In genomic region chr8:50293501-50293900, GRCm38 (mm10) we compare ENCODE assay signal across 9 mouse cellular contexts.
A peak's percentile ranks its signal among the peaks of the same experiment; 100 is the strongest.
DNase-seq lines count a peak whose midpoint lies in the region; ATAC-seq lines count a peak whose summit lies in the region.
"Had no signal": no experiment of that assay in that cellular context is flagged by ENCODE, and none has a peak within 500 bp of the region (broad histone marks: within the 10 kb centered on the region; RNA-seq: fewer than 3 reads in every experiment).

No protein-coding gene starts in this region.

- no peaks in the 10 kb centered on the region for H3K4me1 ChIP-seq in forebrain, embryonic 16.5 days (replicated peaks; ENCODE audit: control insufficient read depth, insufficient read depth, low read length)
- H3K4me1 ChIP-seq in limb, embryonic 12.5 days (replicated peaks) = no peaks in the 10 kb centered on the region
- H3K4me1 ChIP-seq in neural tube, embryonic 15.5 days = peaks cover 5% of the 10 kb centered on the region; the same call in 1 of the 2 replicates
- H3K4me1 ChIP-seq: heart, embryonic 13.5 days had no signal

- no peaks in the 10 kb centered on the region for H3K9me3 ChIP-seq in forebrain, embryonic 16.5 days (ENCODE audit: control insufficient read depth, low read length)
- no peaks in the 10 kb centered on the region for H3K9me3 ChIP-seq in limb, embryonic 12.5 days
- no peaks in the 10 kb centered on the region for H3K9me3 ChIP-seq in neural tube, embryonic 15.5 days (replicated peaks)
- H3K9me3 ChIP-seq: heart, embryonic 13.5 days had no signal

- peak; percentile 53 for DNase-seq in urinary bladder, postnatal 14 days (ENCODE audit: low spot score)
- DNase-seq in urinary bladder, postnatal 4 days (ENCODE audit: low spot score in 2 of 2) = no peak
- peak; percentile 25 for DNase-seq in cerebellum, adult 11 months
- peak; percentile 23 to 43 for DNase-seq in kidney, adult 8-10 months
- DNase-seq in spleen, postnatal 4 days (ENCODE audit: low spot score in 2 of 2) = no peak

- H3K9ac ChIP-seq in forebrain, embryonic 16.5 days (replicated peaks; ENCODE audit: low read depth, low read length) = no peak overlapping the region
- no peak overlapping the region for H3K9ac ChIP-seq in limb, embryonic 12.5 days (replicated peaks)
- no peak overlapping the region for H3K9ac ChIP-seq in neural tube, embryonic 15.5 days (replicated peaks)
- H3K9ac ChIP-seq: heart, embryonic 13.5 days had no signal

- no peak overlapping the region for H3K4me3 ChIP-seq in forebrain, embryonic 16.5 days (replicated peaks; ENCODE audit: low read length)
- H3K4me3 ChIP-seq in limb, embryonic 12.5 days (replicated peaks) = no peak overlapping the region
- no peak overlapping the region for H3K4me3 ChIP-seq in neural tube, embryonic 15.5 days (replicated peaks)
- H3K4me3 ChIP-seq: heart, embryonic 13.5 days had no signal

- under 1% methylated on average over 4 of the region's 4 CpGs for WGBS in forebrain, embryonic 16.5 days
- 4% methylated on average over 4 of the region's 4 CpGs for WGBS in limb, embryonic 12.5 days
- 2% methylated on average over 4 of the region's 4 CpGs for WGBS in neural tube, embryonic 15.5 days

- peak; percentile 88 for ATAC-seq in forebrain, embryonic 16.5 days
- ATAC-seq in limb, embryonic 12.5 days (ENCODE audit: insufficient number of reproducible peaks, insufficient read depth, low FRiP score, low TSS enrichment, low read depth) = peak; percentile 66; the same call in 1 of the 2 replicates
- ATAC-seq in neural tube, embryonic 15.5 days (ENCODE audit: low FRiP score) = peak; percentile 82

- no peaks in the 10 kb centered on the region for H3K36me3 ChIP-seq in forebrain, embryonic 16.5 days (ENCODE audit: control insufficient read depth, insufficient read depth)
- no peaks in the 10 kb centered on the region for H3K36me3 ChIP-seq in limb, embryonic 12.5 days
- no peaks in the 10 kb centered on the region for H3K36me3 ChIP-seq in neural tube, embryonic 15.5 days
- H3K36me3 ChIP-seq: heart, embryonic 13.5 days had no signal

- H3K27ac ChIP-seq in forebrain, embryonic 16.5 days (ENCODE audit: low read length) = no peak overlapping the region
- no peak overlapping the region for H3K27ac ChIP-seq in limb, embryonic 12.5 days
- no peak overlapping the region for H3K27ac ChIP-seq in neural tube, embryonic 15.5 days (replicated peaks)
- H3K27ac ChIP-seq: heart, embryonic 13.5 days had no signal

- no peak overlapping the region for H3K4me2 ChIP-seq in forebrain, embryonic 16.5 days (ENCODE audit: low read length)
- no peak overlapping the region for H3K4me2 ChIP-seq in limb, embryonic 12.5 days
- H3K4me2 ChIP-seq in neural tube, embryonic 15.5 days = no peak overlapping the region
- H3K4me2 ChIP-seq: heart, embryonic 13.5 days had no signal

- no peaks in the 10 kb centered on the region for H3K27me3 ChIP-seq in forebrain, embryonic 16.5 days (replicated peaks; ENCODE audit: control insufficient read depth, insufficient read depth, low read length)
- H3K27me3 ChIP-seq in limb, embryonic 12.5 days = no peaks in the 10 kb centered on the region
- no peaks in the 10 kb centered on the region for H3K27me3 ChIP-seq in neural tube, embryonic 15.5 days (replicated peaks)
- H3K27me3 ChIP-seq: heart, embryonic 13.5 days had no signal

Comparison
In these comparisons a context has a peak if more than half of its experiments do, and no peak if none do; other contexts are left out.
1. DNase-seq: peak in urinary bladder, postnatal 14 days (single experiment), cerebellum, adult 11 months (single experiment) and kidney, adult 8-10 months (2 of 2); none in urinary bladder, postnatal 4 days (0 of 2) and spleen, postnatal 4 days (0 of 2).
2. Peak in every context shown above with its lines, with median percentiles within 50 percentile points of each other: ATAC-seq.